Mouse (Mus musculus): ENCODE measurements around the gene Arf4.

DNA sequence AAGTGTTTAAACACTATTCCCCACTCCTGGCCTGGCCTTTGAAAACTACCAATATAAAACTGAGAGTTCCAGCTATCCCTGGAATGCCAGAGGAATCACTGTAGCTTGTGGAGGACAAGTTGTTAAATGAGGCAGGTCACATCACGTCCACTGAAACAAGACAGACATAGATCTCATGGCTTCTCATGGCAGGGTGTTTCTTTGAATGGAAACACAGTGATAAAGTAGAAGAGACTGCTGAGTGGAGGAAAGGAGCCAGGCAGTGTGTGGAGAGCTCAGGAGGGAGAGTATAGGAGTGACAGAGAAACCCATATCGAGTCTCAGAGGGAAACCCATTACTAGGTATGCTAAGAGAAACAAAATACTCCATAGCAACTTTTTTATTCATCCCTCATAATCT is 52.9 kb downstream of the Arf4 start:
- no peak for TF ChIP-seq CTCF (IDR thresholded peaks at IDR 0.05; ENCODE audit: low read depth)
- no peak for TF ChIP-seq EP300 (optimal IDR thresholded peaks at IDR 0.05)

Measured in stomach, postnatal 0 days (tissue).